Mouse (Mus musculus): ENCODE data around the gene Col13a1.

Gene Col13a1

DNA sequence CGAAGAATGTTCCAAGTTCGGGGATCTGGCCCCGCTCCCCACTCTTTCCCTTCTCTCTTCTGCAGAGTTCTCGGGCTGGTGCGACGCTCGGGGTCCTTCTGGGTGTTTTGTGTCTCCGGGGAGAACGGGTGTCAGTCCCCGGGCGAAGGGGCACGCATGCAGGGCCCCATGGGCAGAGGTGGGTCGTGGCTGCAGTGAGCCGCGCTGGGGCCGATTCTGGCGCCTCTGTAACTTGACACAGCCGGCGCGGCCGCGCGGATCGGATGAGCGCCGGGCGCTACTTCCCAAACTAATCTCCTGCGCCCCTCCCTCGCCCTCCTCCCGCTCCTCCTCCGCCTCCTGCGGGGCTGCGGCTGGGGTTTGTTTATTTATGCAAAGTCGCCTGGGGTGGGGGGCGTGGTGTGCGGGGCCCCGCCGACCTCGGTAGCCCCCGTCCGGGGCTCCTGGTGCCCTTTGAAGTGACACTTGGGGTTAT is at the start of gene Col13a1:
Gene Col13a1, minus strand, starts transcription at position 243 of the 475 bp plus-strand sequence.
- no peak for DNase-seq (ENCODE audit: low spot score in 2 of 2)

DNA sequence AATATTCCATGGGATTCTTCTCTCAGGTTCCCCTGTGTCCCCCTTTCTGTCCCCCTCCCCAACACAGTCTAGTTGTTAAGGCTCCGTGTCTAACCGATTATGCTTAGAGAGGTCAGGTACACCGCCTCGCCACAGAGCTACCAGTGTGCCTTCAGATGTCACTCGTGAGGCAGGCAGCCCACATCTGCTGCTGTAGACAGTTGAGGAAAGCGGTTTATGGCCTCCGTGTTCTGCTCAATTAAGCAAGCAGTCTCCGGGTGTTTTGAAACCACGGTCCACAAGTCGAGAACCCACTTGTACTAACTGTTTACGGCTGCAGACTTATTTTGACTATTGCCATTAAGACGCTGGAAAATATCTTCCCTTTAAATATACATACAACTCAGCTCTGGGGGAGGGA is 48.8 kb upstream of the Col13a1 start:
- DNase-seq (ENCODE audit: low spot score in 2 of 2) = no peak

DNA sequence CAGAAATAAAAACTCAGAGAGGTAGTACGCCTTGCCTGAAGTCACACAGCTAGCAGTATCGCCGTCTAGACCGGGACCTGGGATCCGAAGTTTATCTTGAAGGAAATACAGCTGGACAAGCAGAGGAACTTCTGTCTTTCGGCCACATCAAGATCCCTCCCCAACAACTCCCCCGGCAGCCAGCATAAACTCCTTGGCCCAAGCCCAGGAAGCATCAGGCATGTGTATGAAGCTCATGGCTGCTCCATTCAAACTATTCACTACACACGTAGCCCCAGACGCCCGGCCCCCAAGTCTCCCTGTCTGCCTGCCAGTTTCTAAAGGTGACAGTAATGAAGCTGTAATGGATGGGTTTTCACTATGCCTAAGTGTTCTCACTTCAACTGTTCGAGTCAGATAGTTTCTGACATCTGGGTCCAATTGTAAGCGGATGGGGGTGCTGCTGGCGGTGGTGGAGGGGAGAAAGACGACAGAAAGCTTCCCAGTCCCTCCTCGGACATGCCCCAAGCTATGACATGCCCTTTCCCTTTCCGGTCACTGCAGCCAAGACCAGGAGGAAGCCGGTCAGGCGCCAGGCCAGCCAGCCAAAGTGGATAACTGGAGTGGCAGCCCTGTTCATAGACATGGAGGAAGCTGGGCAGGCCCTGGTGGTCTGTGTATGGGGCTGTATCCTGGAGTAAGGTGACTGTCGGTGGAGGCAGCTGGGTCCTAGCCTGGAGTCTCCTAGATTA is 45.1 kb upstream of the Col13a1 start:
- peak in 1 of 2 experiments; percentile 24 for DNase-seq (ENCODE audit: low spot score in 2 of 2)

DNA sequence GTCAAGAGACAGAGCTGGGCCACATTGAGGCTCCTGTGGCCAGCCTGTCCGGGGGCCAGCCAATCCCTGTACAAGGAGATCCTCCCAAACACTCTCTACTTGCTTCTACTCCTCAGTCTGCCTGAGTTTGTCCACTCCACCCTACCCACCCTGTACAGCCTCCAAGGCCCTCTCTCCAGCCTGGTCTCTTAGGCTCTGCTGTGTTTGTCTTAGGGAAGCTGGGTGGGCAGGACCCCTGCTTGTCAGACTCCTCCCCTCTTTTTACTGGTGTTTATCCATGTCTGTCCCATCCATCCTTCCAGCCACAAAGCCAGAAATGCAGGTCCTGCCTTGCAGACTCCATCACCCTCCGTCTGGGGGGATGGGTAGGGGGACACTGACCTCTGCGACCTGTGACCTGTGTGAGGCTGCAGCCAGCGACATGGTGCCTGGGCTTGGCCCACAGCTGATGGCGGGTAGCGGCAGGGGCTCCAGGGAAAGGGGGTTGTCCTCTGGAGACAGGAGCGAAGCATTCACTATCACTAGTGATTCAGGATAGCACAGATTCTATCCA is 41.2 kb upstream of the Col13a1 start:
- no peak for DNase-seq (ENCODE audit: low spot score in 2 of 2)

DNA sequence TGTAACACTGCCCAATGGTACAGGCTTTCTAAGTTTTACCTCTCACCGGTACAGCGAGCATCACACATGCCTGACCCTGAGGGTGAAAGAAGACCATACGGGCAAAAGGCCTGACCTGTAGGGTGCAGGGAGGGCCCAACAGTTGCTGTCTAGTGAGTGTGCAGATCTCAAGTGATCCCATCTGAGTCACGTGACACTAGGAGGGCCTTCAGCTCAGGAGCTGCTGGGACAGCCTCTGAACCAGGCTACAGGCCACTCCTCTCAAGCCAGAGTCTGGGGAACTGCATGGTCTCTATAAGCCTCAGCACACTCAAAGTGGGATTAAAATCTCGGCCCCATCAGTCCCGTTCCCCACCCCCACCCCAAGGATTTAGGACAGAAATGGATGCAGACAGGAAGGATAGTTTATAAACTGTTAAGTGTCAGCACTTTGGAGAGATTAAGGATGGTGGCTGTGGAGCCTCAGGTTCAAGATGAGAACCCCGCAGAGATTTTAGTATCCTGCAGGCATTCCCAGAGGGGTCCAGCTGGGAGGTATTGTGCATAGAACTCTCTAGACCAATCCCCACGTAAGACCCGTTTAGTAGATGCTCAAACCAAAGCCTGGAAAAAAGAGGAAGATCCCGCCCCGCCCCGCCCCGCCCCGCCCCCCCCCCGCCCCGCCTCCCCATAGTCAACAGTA is 40.6 kb upstream of the Col13a1 start:
- no peak for DNase-seq (ENCODE audit: low spot score in 2 of 2)

DNA sequence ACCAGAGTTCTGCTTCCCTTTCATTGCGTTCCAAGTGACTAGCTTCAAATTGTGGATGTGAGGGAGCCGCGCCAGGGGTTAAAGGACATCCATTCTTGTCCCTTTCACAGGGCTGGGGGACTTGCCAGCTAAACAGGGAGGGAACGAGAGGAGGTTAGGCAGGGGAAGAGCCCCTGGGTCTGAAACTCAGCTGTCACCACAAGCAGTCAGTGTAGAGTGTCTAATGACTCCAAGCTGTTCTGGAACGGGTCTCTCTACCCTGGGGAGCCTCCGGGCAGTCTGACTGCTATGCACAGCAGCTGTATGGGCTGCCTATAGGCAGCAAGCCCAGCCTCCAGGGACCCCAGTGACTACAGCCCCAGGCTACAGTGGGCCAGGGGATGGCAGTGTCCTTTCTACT is 38.0 kb upstream of the Col13a1 start:
- no peak for DNase-seq (ENCODE audit: low spot score in 2 of 2)

DNA sequence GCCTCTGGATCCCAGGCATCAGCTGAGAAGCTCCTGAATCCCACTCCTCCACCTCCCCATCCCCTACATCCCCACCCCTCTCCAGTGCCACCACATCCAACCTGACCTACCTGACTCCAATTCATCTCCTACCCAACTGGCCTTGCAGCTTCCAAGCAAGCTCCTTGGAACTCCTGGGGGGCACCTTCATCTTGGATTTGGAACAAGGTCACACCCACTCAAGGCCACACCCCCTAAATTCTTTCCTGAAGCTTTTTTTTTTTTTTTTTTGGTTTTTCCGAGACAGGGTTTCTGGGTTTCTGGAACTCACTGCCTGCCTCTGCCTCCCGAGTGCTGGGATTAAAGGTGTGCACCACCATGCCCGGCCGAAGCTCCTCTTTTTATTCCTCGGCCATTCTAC is 34.3 kb upstream of the Col13a1 start:
- DNase-seq (ENCODE audit: low spot score in 2 of 2) = no peak

DNA sequence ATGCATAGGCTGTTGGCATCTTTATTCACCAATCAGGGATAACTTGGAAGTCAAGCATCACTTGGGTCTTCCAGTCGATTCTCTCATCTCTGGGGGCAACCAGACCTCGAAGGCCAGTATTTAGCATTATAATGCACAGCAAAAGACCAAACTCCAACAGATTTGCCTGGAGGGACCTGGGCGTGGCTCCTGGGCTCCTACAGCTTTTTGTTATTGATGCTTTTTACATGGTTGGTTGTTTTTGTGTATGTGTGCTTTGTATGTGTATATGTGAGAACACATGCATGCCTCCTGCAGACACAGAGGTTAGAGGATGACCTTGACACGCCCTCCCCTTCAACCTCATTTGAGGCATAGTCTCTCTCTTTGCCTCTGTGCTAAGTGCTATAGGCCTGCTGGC is 33.5 kb upstream of the Col13a1 start:
- no peak for DNase-seq (ENCODE audit: low spot score in 2 of 2)

DNA sequence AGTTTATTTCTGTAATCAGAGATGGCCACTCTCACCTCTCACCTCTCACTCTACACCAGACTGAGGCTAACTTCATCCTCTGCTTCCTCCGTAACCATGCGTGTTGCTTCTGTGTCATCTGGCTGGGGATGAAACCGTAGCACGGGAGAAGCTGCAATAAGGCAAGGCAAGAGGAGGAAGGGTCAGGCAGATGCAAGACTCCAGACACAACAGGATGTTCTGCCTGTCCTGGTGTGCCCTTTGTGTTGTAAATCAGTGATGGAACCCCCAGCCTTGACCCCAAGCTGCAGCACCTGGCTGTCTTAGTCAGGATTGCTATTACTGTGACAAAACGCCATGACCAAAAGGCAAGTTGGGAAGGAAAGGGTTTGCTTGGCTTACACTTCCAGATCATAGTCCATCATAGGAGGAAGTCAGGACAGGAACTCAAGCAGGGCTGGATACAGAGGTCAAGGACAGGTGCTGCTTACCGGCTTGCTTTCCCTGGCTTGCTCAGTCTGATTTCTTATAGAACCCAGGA is 31.1 kb upstream of the Col13a1 start:
- no peak for DNase-seq (ENCODE audit: low spot score in 2 of 2)

DNA sequence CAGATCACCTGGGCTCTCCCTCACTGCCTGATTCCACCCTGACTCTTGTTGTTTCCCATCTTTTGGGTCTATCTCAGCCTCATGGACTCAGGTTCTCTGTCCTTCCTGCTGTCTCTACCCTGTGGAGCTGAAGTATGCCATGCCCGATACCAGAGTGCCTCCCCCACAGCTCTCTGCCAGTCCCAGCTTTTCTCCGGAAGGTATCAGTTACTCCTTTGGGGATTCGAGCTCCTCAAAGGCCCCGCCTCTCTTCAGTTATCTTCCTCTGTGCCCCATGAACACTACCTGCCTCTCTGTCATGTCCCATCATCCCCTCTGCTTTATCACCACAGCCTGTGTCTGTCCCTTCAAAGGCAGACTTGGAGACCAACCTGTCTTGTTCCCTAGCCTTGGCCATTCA is 29.1 kb upstream of the Col13a1 start:
- DNase-seq (ENCODE audit: low spot score in 2 of 2) = no peak

DNA sequence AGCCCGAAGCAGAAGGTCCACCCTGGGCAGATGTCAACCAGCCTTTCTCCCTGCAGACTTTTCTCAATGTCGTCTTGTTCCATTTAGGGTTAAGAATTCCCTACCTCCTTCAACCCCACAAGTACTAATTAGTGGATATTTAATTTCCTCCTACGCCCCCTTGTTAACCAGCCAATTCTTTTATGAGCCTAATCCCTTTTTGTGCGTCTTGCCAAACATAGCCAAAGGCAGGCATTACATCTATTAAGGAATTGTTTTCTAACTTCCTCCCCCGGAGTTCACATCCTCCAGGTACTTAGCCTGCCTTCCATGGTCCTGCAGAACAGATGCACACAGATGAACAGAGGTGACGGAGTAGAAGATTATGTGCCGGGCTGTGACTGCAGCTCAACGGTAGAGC is 27.5 kb upstream of the Col13a1 start:
- DNase-seq (ENCODE audit: low spot score in 2 of 2) = no peak

DNA sequence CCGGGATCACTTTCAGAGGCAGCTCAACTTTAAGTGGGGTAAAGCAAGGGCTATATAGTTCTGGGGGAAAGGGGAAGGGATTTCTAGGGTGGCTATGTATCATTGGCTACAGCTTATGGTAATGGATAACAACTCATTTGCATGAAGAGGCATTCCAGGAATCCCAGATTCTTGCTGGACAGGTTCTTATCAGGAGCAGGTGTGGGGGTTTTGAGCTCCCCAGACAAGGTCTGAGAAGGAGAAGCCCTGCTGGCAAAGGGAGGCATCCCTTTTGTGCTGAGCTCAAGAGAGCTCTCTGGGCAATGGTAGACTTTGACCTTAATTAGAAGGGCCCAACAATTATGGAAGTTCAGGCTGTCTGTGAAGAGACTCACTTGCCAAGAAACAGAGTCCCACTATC is 21.3 kb upstream of the Col13a1 start:
- DNase-seq (ENCODE audit: low spot score in 2 of 2) = no peak

DNA sequence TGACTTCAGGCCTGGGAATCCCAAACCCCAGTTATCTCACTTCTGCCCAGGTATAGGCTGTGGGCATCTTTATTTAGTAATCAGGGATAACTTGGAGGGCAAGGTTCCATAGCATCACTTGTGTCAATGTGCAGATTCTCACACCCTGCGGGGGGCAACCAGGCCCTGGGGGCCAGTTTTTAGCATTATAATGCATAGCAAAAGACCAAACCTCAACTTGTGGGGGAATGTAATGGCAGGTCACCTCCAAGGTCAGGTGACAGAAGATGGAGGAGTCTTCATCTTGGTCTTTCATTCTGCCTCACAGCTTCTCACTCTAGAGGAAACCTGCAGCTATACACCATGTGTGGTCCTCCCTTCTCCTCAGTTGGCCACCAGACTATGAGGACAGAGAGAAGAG is 20.9 kb upstream of the Col13a1 start:
- no peak for DNase-seq (ENCODE audit: low spot score in 2 of 2)

DNA sequence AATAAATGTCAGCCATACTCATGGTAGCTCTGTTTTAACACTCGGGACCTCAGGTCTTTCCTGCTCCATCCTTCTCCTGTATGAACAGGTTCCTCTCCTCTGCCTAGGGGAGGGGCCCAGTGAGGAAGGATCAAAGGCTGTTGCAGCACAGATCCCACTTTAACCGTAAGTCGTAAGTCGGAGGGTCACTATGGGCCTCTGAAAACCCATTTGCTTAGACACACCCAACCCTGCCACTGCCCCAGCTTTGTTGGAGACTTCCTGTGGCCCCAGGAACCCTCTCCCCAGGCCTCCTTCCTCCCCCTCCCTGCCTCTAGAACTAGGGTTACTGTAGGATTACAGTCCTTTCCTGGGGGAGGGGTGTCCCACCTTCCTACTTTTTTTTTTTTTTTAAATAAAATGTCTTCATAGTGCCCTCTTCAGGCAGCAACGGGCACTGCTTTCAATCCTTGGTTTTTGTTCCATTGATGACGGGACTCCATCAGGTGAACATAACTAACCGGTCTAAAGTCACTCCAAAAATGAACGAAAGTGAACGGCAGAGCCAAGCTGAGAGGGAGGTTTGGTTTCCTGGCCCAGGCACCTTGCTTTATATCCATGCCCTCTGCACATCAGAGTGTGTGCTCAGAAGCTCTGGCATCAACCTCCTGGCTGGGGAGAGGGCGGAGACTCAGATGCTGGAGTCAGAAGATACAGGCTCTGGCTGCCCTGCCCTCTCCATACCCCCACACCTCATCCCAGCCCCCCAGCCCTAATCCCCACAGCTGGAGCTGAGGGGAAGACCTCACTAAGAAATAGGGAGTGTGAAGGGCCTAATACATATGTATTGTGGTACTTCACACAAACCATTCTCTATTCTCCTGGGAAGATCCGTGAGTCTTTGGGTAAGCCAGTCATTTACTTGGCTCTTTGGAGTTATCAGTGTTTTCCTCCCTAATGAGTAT is 12.8 kb upstream of the Col13a1 start:
- no peak for DNase-seq (ENCODE audit: low spot score in 2 of 2)

DNA sequence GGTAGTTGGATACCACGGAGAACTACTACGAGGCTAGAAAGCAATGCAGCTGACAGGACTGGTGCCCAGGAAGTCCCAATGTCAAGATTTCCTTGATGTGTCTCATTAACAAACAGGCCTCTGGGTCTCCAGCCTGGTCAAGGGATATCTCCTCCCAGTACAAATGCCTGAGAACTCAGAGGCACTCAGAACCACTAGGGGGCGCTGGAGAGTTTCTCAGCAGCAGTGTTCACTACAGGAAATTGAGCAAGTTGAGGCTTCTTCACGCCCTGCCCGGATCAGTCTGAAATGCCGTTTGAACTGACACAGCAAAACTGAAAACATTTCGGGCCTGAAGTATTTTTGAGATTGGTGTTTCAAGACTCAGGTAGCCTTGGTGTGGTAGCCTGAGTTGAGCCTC is 1.5 kb upstream of the Col13a1 start:
- DNase-seq (ENCODE audit: low spot score in 2 of 2) = peak; percentile 75 to 89

DNA sequence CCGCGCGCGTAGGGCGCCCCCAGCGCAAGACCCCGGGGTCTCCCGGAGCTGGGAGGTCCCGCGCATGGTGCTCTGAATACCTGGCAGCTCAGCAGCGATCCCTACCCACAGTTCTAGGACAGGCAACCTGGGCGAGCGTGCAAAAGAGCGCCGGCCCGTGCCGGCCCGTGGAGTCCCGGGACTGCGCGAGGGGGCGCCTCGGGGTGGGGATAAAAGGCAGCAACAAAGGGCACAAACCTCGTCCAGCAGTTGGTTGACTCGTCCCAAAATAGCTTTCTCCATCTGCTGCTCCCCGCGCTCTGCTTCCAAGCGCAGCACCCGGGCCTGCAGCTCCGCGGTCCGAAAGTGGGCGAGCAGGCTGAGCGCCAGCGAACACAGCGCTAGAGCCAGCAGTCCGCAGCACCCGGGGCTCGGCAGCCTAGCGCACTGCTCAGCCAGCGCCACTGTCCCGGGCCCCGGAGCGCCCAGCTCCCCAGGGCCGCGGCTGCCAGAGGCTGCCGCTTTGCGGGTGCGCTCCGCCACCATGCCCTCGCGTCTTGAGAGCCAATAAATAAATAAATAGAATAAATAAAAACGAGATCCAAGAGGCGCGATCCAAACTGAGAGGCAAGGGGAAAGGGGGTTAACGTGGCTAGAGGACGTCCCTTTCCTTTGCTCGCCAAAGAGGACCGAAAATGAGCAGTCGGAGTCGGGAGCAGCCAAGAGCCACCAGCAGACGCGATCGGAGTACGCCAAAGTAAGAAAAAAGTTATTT is 619 bp downstream of the Col13a1 start:
- no peak for DNase-seq (ENCODE audit: low spot score in 2 of 2)

DNA sequence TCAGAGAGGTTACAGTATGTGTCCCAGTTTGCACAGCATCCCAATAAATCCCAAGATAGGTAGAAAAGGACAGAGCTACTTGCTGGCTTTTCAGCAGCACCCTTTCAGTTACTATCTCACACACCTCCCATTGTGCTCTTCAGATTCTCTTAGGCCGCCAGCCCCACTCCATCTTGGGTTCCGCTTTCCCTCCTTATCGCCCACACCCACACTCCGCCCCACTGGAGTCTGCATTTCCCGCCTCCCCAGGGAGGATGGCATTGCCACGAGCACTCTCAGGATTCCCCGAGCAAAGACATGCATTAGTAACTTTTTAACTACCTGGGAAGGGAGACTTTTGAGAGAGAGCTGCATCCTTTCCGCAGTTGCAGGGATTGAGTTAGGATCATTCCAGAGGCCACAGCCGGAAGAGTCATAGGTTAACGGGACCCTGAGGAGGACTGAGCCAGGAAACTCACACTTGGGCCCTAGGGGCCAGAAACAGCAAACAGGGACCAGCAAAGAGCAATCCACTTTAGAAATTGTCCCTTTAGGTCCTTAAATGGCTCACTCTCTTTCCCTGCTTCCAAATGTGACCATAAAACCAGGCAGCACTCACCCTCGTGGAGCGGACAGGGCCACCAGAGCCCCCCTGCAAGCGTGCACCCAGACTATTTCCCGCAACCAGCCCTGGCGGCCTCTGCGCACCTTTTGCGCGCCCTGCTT is 1.4 kb downstream of the Col13a1 start:
- no peak for DNase-seq (ENCODE audit: low spot score in 2 of 2)

DNA sequence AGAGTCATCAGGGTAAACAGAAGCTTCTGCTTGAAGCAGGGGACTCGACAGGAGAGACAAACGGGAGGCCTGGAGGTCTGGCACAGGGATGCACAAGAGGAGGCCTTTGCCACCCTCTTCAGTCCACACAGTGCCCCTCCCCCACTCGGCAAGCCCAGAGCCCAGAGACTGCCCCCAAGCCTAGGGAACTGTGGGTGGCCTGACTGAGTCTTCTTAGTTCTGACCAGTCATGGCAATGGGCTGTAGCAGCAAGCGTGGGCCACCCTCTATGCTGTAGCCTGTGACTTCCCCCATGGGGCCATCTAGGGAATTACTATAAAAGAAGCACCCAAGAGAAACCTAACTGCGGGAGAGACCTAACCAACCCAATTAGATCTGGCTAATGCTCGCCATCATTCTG is 1.9 kb downstream of the Col13a1 start:
- no peak for DNase-seq (ENCODE audit: low spot score in 2 of 2)

DNA sequence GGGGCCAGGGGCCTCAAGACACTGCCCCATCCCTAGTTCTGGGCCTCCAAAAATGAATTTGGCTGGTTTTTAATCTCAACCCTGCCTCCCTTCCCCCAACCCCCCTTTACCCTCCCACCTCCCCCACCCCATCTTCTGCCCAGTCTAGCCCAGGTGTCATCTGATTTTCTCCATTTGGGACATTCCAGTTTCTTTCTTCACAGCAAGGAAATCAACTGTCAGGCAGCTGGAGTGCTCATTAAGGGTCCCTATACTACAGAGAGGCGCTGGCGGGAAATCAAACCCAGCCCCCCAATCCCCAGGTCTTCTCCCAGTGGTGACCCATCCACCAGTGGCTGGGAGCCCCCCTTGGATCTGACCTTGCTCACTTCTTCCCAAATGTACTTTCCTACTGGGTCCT is 4.3 kb downstream of the Col13a1 start:
- no peak for DNase-seq (ENCODE audit: low spot score in 2 of 2)

DNA sequence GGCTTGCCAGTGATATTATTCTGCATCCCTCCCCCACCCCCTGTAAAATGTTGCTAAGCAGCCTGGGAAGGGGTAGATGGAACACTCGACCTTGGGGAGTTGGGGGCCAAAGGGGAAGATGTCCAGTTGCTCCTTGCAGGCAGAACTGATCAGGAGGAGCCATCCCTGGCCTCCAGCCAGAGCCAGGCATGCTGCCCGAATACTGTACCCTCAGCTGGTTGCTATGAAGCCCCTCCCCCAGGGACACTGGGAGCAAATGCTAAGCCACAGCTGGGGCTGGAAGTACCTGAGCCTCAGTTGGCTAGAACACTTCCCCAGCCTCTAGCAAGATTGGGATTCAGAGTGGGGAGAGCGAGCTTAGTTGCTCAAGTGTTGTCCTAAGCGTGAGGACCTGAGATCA is 6.9 kb downstream of the Col13a1 start:
- no peak for DNase-seq (ENCODE audit: low spot score in 2 of 2)
